Mouse (Mus musculus): Measurements from ENCODE around the gene Tmem169.

Tmem169 gene

GRCm38 (mm10) chr1:72286904-72287303 lies 2.7 kb downstream of the Tmem169 start:
- DNase-seq (ENCODE audit: low spot score), result no peak

- no peak for DNase-seq (ENCODE audit: low spot score)
Observed at GRCm38 (mm10) chr1:72287893-72288292, 3.7 kb downstream of the Tmem169 start.

GRCm38 (mm10) chr1:72288527-72289150 lies 4.5 kb downstream of the Tmem169 start:
- DNase-seq (ENCODE audit: low spot score), result no peak

GRCm38 (mm10) chr1:72290896-72291295 lies 6.7 kb downstream of the Tmem169 start:
- DNase-seq (ENCODE audit: low spot score), result no peak

- no peak for DNase-seq (ENCODE audit: low spot score)
Observed at GRCm38 (mm10) chr1:72291421-72291820, 7.3 kb downstream of the Tmem169 start.

- no peak for DNase-seq (ENCODE audit: low spot score)
Observed at GRCm38 (mm10) chr1:72291925-72292324, 7.8 kb downstream of the Tmem169 start.

GRCm38 (mm10) chr1:72293869-72294663 lies 9.9 kb downstream of the Tmem169 start:
- DNase-seq (ENCODE audit: low spot score), result no peak

- no peak for DNase-seq (ENCODE audit: low spot score)
Observed at GRCm38 (mm10) chr1:72295746-72296145, 11.6 kb downstream of the Tmem169 start.

- no peak for DNase-seq (ENCODE audit: low spot score)
Observed at GRCm38 (mm10) chr1:72301845-72302244, 17.7 kb downstream of the Tmem169 start.

GRCm38 (mm10) chr1:72306241-72306640 lies 22.1 kb downstream of the Tmem169 start:
- peak; percentile 21 for DNase-seq (ENCODE audit: low spot score)

- DNase-seq (ENCODE audit: low spot score), result no peak
Observed at GRCm38 (mm10) chr1:72306679-72307181, 22.6 kb downstream of the Tmem169 start.

GRCm38 (mm10) chr1:72307317-72307798 lies 23.2 kb downstream of the Tmem169 start, which contains the start of gene Xrcc5:
TSS of gene Xrcc5 (plus strand) at chr1:72307421.
- DNase-seq (ENCODE audit: low spot score), result peak; percentile 97

- DNase-seq (ENCODE audit: low spot score), result peak; percentile 20
Observed at GRCm38 (mm10) chr1:72308919-72309318, 24.8 kb downstream of the Tmem169 start.

GRCm38 (mm10) chr1:72309744-72310424 lies 25.7 kb downstream of the Tmem169 start:
- peak; percentile 69 for DNase-seq (ENCODE audit: low spot score)

- no peak for DNase-seq (ENCODE audit: low spot score)
Observed at GRCm38 (mm10) chr1:72312701-72313398, 28.7 kb downstream of the Tmem169 start.

- DNase-seq (ENCODE audit: low spot score), result peak; percentile 70
Observed at GRCm38 (mm10) chr1:72313399-72314039, 29.4 kb downstream of the Tmem169 start.

- no peak for DNase-seq (ENCODE audit: low spot score)
Observed at GRCm38 (mm10) chr1:72315447-72315846, 31.3 kb downstream of the Tmem169 start.

GRCm38 (mm10) chr1:72316409-72316808 lies 32.2 kb downstream of the Tmem169 start:
- DNase-seq (ENCODE audit: low spot score), result no peak

- DNase-seq (ENCODE audit: low spot score), result no peak
Observed at GRCm38 (mm10) chr1:72316901-72317300, 32.7 kb downstream of the Tmem169 start.

- no peak for DNase-seq (ENCODE audit: low spot score)
Observed at GRCm38 (mm10) chr1:72320759-72321158, 36.6 kb downstream of the Tmem169 start.

GRCm38 (mm10) chr1:72323248-72323647 lies 39.1 kb downstream of the Tmem169 start:
- no peak for DNase-seq (ENCODE audit: low spot score)
